Mouse (Mus musculus): ENCODE data around the gene Zzef1. TPM values are rescaled to one million over a fixed set of nuclear protein-coding genes. Genes with fewer than 3 reads are reported as not detected.
A peak's percentile ranks its signal among the peaks of the same experiment; 100 is the strongest.

Zzef1 gene
- polyA plus RNA-seq, 1 experiment: 21.8 TPM

GRCm38 (mm10) chr11:72960723-72961071, 164.7 kb downstream of the Zzef1 start:
- no peak for DNase-seq
- H3K4me3 ChIP-seq (ENCODE audit: insufficient read depth, low read depth, low read length): peak overlapping the region; percentile 45; the same call in 1 of the 2 replicates
- no peaks in the 10 kb centered on the region for H3K4me1 ChIP-seq (ENCODE audit: control insufficient read depth, insufficient read depth, low read length)
- no peaks in the 10 kb centered on the region for H3K36me3 ChIP-seq (ENCODE audit: control insufficient read depth, insufficient read depth, low read length)
- H3K27me3 ChIP-seq (replicated peaks; ENCODE audit: control insufficient read depth, insufficient read depth, low read length): no peaks in the 10 kb centered on the region
- no peak for TF ChIP-seq POLR2A (IDR thresholded peaks at IDR 0.05; ENCODE audit: low read depth, low read length)
- no peak for TF ChIP-seq CTCF (conservative IDR thresholded peaks at IDR 0.05; ENCODE audit: insufficient read depth, insufficient read length, low read depth, low read length)
- 28% methylated on average over 15 of the region's 15 CpGs for WGBS
- no peak overlapping the region for H3K27ac ChIP-seq (ENCODE audit: insufficient read depth, low read depth, low read length)

- H3K4me1 ChIP-seq (ENCODE audit: control insufficient read depth, insufficient read depth, low read length): no peaks in the 10 kb centered on the region
- no peaks in the 10 kb centered on the region for H3K36me3 ChIP-seq (ENCODE audit: control insufficient read depth, insufficient read depth, low read length)
- H3K27ac ChIP-seq (ENCODE audit: insufficient read depth, low read depth, low read length): no peak within 1 kb of the TSS
- H3K4me3 ChIP-seq (ENCODE audit: insufficient read depth, low read depth, low read length): peak within 1 kb of the TSS; percentile 45
- TF ChIP-seq POLR2A (IDR thresholded peaks at IDR 0.05; ENCODE audit: low read depth, low read length): no peak
- TF ChIP-seq CTCF (conservative IDR thresholded peaks at IDR 0.05; ENCODE audit: insufficient read depth, insufficient read length, low read depth, low read length): no peak
- 8% methylated on average over 70 of the region's 70 CpGs for WGBS
- H3K27me3 ChIP-seq (replicated peaks; ENCODE audit: control insufficient read depth, insufficient read depth, low read length): no peaks in the 10 kb centered on the region
- DNase-seq: peak; percentile 41
Observed at GRCm38 (mm10) chr11:72961072-72961980, 165.3 kb downstream of the Zzef1 start, which contains the start of gene Atp2a3. Atp2a3 (plus strand) TSS chr11:72961169.

GRCm38 (mm10) chr11:72962378-72962777, 166.4 kb downstream of the Zzef1 start:
- 85% methylated on average over 2 of the region's 2 CpGs for WGBS
- TF ChIP-seq CTCF (conservative IDR thresholded peaks at IDR 0.05; ENCODE audit: insufficient read depth, insufficient read length, low read depth, low read length) (no peak), POLR2A (IDR thresholded peaks at IDR 0.05; ENCODE audit: low read depth, low read length) (no peak)
- no peak for DNase-seq
- Histone ChIP-seq H3K27ac (ENCODE audit: insufficient read depth, low read depth, low read length) (no peak overlapping the region), H3K4me1 (ENCODE audit: control insufficient read depth, insufficient read depth, low read length) (no peaks in the 10 kb centered on the region), H3K36me3 (ENCODE audit: control insufficient read depth, insufficient read depth, low read length) (no peaks in the 10 kb centered on the region), H3K27me3 (replicated peaks; ENCODE audit: control insufficient read depth, insufficient read depth, low read length) (no peaks in the 10 kb centered on the region), H3K4me3 (ENCODE audit: insufficient read depth, low read depth, low read length) (no peak overlapping the region)

GRCm38 (mm10) chr11:72963058-72963788, 167.2 kb downstream of the Zzef1 start:
- no peak overlapping the region for H3K4me3 ChIP-seq (ENCODE audit: insufficient read depth, low read depth, low read length)
- TF ChIP-seq CTCF (conservative IDR thresholded peaks at IDR 0.05; ENCODE audit: insufficient read depth, insufficient read length, low read depth, low read length) (no peak), POLR2A (IDR thresholded peaks at IDR 0.05; ENCODE audit: low read depth, low read length) (no peak)
- no peak for DNase-seq
- H3K36me3 ChIP-seq (ENCODE audit: control insufficient read depth, insufficient read depth, low read length): no peaks in the 10 kb centered on the region
- no peak overlapping the region for H3K27ac ChIP-seq (ENCODE audit: insufficient read depth, low read depth, low read length)
- WGBS: 67% methylated on average over 7 of the region's 7 CpGs
- H3K4me1 ChIP-seq (ENCODE audit: control insufficient read depth, insufficient read depth, low read length): no peaks in the 10 kb centered on the region
- no peaks in the 10 kb centered on the region for H3K27me3 ChIP-seq (replicated peaks; ENCODE audit: control insufficient read depth, insufficient read depth, low read length)

- WGBS: 74% methylated on average over 3 of the region's 3 CpGs
- H3K27ac ChIP-seq (ENCODE audit: insufficient read depth, low read depth, low read length): no peak overlapping the region
- no peak for DNase-seq
- TF ChIP-seq CTCF (conservative IDR thresholded peaks at IDR 0.05; ENCODE audit: insufficient read depth, insufficient read length, low read depth, low read length): no peak
- TF ChIP-seq POLR2A (IDR thresholded peaks at IDR 0.05; ENCODE audit: low read depth, low read length): no peak
- no peaks in the 10 kb centered on the region for H3K4me1 ChIP-seq (ENCODE audit: control insufficient read depth, insufficient read depth, low read length)
- no peaks in the 10 kb centered on the region for H3K36me3 ChIP-seq (ENCODE audit: control insufficient read depth, insufficient read depth, low read length)
- no peaks in the 10 kb centered on the region for H3K27me3 ChIP-seq (replicated peaks; ENCODE audit: control insufficient read depth, insufficient read depth, low read length)
- no peak overlapping the region for H3K4me3 ChIP-seq (ENCODE audit: insufficient read depth, low read depth, low read length)
Observed at GRCm38 (mm10) chr11:72963789-72964294, 167.8 kb downstream of the Zzef1 start.

GRCm38 (mm10) chr11:72974995-72975503, 179.0 kb downstream of the Zzef1 start:
- no peak overlapping the region for H3K4me3 ChIP-seq (ENCODE audit: insufficient read depth, low read depth, low read length)
- DNase-seq: no peak

More at GRCm38 (mm10) chr11:72974995-72975503, 179.0 kb downstream of the Zzef1 start:
- no peaks in the 10 kb centered on the region for H3K27me3 ChIP-seq (replicated peaks; ENCODE audit: control insufficient read depth, insufficient read depth, low read length)
- 87% methylated on average over 13 of the region's 13 CpGs for WGBS
- H3K4me1 ChIP-seq (ENCODE audit: control insufficient read depth, insufficient read depth, low read length): 0 out of 2 replicates have a peak, but pooled peaks cover 3% of the 10 kb centered on the region
- no peak overlapping the region for H3K27ac ChIP-seq (ENCODE audit: insufficient read depth, low read depth, low read length)
- TF ChIP-seq CTCF (conservative IDR thresholded peaks at IDR 0.05; ENCODE audit: insufficient read depth, insufficient read length, low read depth, low read length) (no peak), POLR2A (IDR thresholded peaks at IDR 0.05; ENCODE audit: low read depth, low read length) (no peak)
- H3K36me3 ChIP-seq (ENCODE audit: control insufficient read depth, insufficient read depth, low read length): no peaks in the 10 kb centered on the region

Other genes with a start within 250 kb of the Zzef1 start
- 8.9 and 9.4 TPM in 2 replicates for gene Spns3, start 245.7 kb upstream of the Zzef1 start, polyA plus RNA-seq (2012; rRNA removed)
- 8.4 and 8.9 TPM in 2 replicates for gene Ube2g1, start 188.9 kb upstream of the Zzef1 start, polyA plus RNA-seq (2012; rRNA removed)
- gene Ankfy1, start 106.2 kb upstream of the Zzef1 start, polyA plus RNA-seq (2012; rRNA removed): 25.9 TPM in 2 replicates
- gene Cyb5d2, start 84 bp upstream of the Zzef1 start, polyA plus RNA-seq (2012; rRNA removed): 9.9 and 11.5 TPM in 2 replicates
- 24.3 and 28.7 TPM in 2 replicates for gene Atp2a3, start 164.9 kb downstream of the Zzef1 start, polyA plus RNA-seq (2012; rRNA removed)
- 4.8 and 6.3 TPM in 2 replicates for gene P2rx1, start 202.9 kb downstream of the Zzef1 start, polyA plus RNA-seq (2012; rRNA removed)
- 1.0 and 1.1 TPM in 2 replicates for gene Camkk1, start 222.8 kb downstream of the Zzef1 start, polyA plus RNA-seq (2012; rRNA removed)